Mouse (Mus musculus) myocyte (in vitro differentiated cells): ENCODE results near the gene Ttc41.

Experiments
- CEBPB ChIP-seq: IDR thresholded peaks from 2 replicates; pipeline ENCODE4 v1.6.1; 2011; ENCODE audit warnings: mild to moderate bottlenecking, moderate library complexity; ENCODE audit not compliant: poor library complexity, insufficient read depth, severe bottlenecking
- E2F4 ChIP-seq: IDR thresholded peaks from one replicate; pipeline ENCODE4 v1.6.1; 2011; ENCODE audit warnings: mild to moderate bottlenecking, control low read depth, moderate library complexity; ENCODE audit not compliant: insufficient read depth
- MAX ChIP-seq: IDR thresholded peaks from one replicate; pipeline ENCODE4 v1.6.1; 2011; ENCODE audit warnings: low read depth, mild to moderate bottlenecking, control low read depth
- MYOG ChIP-seq, 3 experiments: IDR thresholded peaks; one replicate each; pipeline ENCODE4 v1.6.1; 2011; ENCODE audit warnings: control low read depth in 2 of 3, low read depth in 2 of 3, mild to moderate bottlenecking in 2 of 3; ENCODE audit not compliant: insufficient read length in 2 of 3, control insufficient read depth in 1 of 3, insufficient read depth in 1 of 3
- POLR2A ChIP-seq: IDR thresholded peaks from one replicate; pipeline ENCODE4 v1.6.1; 2011; ENCODE audit warnings: low read depth, mild to moderate bottlenecking, control low read depth, moderate library complexity; ENCODE audit not compliant: insufficient read length
- POLR2AphosphoS2 ChIP-seq: IDR thresholded peaks from one replicate; pipeline ENCODE4 v1.6.1; 2011; ENCODE audit warnings: low read depth, control low read depth; ENCODE audit not compliant: insufficient read length
- SRF ChIP-seq: IDR thresholded peaks from one replicate; pipeline ENCODE4 v1.6.1; 2011; ENCODE audit warnings: low read depth; ENCODE audit not compliant: control insufficient read depth, insufficient read length
- TCF12 ChIP-seq: IDR thresholded peaks from one replicate; pipeline ENCODE4 v1.6.1; 2011; ENCODE audit warnings: mild to moderate bottlenecking, control low read depth; ENCODE audit not compliant: poor library complexity, insufficient read depth, severe bottlenecking
- USF1 ChIP-seq: IDR thresholded peaks from one replicate; pipeline ENCODE4 v1.6.1; 2011; ENCODE audit warnings: low read depth, mild to moderate bottlenecking, control low read depth, moderate library complexity

GRCm38 (mm10) chr10:86727548-86727980 lies 22.0 kb downstream of the Ttc41 start:
- no peak for TF ChIP-seq POLR2A
- no peak for TF ChIP-seq POLR2AphosphoS2
- no peak for TF ChIP-seq SRF
- TF ChIP-seq CEBPB = no peak
- no peak for TF ChIP-seq TCF12
- TF ChIP-seq MYOG (IDR thresholded peaks at IDR 0.05; ENCODE audit: control insufficient read depth in 1 of 3, insufficient read depth in 1 of 3, insufficient read length in 2 of 3, low read depth in 2 of 3) = no peak
- no peak for TF ChIP-seq E2F4
- TF ChIP-seq MAX = no peak
- TF ChIP-seq USF1 = no peak
